Mouse (Mus musculus) retina, postnatal 1 day (tissue): ENCODE measurements around the gene Luzp1.
A peak's percentile ranks its signal among the peaks of the same experiment; 100 is the strongest.

Experiments used
- DNase-seq: peaks from one replicate; pipeline ENCODE4 v3.0.0-alpha.2; 2012

Gene Luzp1

GRCm38 (mm10) chr4:136462839-136463178, 6.8 kb upstream of the Luzp1 start:
- DNase-seq, result peak; percentile 66

- DNase-seq, result no peak
Measured at GRCm38 (mm10) chr4:136463436-136463835, 6.1 kb upstream of the Luzp1 start.

DNA sequence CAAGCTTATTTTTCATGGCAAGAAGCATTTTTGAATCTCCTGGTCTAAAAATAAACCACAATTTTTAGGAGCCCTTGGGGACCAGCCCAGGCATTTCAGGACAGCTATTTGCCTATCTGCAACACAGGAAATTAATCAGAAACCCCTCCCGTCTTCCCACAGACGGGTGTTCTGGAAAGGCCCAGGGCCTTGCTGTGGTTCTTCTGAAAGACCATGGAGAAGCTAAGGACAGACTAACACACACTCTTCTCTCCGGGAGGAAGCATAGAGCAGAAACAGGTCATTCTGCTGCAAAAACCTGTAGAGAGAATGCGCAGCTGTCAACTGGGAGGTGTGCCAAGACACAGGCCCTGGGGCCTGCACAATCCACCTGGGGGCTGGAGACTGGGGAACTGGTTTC, 3.3 kb upstream of the Luzp1 start:
- DNase-seq, result peak; percentile 46

DNA sequence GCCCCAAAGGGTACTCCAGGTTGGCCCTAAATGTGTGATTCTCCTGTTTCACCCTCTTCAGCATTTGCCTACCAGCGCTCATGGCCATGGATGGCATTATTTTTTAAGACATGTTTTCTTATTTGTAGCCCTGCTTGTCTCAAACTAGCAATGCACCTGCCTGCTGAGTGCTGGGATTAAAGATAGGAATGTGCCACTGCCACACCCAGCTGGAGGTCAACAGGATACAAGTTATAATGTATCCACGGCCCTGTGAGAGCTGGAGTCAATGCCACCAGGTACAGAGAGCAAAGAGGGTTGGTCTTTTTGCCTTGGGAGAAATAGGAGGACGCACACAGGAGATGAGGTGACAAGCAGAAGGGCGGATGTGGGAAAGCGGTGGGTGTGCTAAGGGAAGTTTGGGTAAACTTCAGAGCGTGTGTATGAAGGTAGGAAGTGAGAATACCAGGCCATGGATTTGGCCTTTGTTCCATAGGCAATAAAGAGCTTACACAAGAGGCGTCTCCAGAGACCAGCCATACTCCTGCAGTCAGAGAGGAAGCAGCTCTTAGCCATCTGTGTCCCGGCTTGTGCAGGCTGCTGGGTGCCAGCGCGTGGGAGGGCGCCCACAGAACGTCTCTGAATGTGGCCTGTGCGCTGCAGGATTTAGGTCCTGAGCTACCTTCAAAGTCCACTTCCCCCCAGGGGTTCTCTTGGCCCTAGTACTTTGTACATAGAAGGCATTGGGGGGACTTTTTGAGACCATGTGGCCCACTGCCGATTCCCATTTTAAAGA, 821 bp upstream of the Luzp1 start:
- DNase-seq, result no peak

DNA sequence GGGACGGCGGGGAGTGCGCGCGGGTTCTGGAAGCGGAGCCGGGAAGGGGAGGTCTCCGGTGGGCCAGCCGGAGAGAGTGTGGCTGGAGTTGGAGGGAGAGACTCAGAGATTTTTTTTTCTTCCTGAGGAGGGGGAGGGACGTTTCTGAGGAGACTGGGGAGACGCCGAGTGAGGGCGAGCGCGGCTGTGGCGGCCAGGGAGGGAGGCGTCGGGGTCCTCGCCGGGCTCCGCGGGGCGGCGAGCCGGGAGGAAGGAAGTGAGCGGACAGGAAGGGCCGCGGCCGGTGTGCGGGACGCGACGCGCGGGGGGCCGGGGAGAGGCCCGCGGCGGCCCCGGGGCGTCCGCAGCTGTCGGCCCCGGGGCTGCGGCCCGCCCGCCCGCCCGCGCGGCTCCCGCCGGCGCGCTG, 383 bp downstream of the Luzp1 start:
- DNase-seq, result peak; percentile 88

DNA sequence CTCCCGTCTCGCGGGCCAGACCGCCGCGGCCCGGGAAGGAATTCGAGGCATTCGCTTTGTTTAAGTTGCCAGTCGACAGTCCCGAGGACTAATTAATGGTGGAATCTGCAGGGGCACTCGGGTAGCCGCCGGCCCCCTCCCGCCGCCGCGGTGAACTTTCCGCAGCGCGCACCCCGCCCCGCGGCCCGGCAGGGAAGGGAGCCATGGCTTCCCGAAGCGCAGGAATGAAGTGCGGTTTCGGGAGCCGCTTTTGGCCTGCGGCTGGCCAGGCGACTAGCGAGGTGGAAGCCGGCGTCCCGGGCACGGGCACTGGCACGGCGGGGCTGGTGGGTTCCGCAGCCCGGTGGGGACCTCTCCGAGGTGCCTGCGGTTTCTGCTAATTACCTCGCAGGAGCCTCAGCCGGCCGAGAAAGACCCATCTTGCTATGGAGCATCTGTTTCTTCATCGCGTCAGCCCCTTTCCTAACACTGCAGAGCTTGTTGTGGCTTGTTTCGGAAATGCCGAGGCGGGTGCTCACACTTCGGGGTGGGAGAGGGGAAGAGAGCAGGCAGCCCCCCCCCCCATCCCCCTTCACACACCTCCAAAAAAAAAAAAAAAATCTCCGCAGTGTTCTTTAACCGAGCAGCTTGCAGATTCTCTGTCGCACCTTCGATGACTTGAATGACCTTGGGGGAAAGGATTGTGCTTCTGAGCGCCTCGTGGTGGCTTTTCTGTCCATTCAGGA, 948 bp downstream of the Luzp1 start:
- DNase-seq, result peak; percentile 66

GRCm38 (mm10) chr4:136476692-136477091, 7.1 kb downstream of the Luzp1 start:
- DNase-seq, result no peak

DNA sequence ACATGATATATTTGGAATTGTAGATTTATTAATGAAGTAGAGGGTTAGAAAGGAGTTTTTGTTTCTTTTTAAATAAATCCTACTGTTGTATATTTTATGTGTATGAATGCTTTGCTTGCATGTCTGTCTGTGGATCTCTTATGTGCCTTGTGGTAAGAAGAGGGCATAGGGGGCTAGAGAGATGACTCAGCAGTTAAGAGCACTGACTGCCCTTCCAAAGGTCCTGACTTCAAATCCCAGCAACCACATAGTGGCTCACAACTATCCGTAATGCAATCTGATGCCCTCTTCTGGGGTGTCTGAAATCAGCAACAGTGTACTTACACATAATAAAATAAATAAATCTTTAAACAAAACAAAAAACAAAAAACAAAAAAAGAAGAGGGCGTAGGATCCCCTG, 17.0 kb downstream of the Luzp1 start:
- DNase-seq, result no peak

GRCm38 (mm10) chr4:136495993-136496392, 26.4 kb downstream of the Luzp1 start:
- no peak for DNase-seq

DNA sequence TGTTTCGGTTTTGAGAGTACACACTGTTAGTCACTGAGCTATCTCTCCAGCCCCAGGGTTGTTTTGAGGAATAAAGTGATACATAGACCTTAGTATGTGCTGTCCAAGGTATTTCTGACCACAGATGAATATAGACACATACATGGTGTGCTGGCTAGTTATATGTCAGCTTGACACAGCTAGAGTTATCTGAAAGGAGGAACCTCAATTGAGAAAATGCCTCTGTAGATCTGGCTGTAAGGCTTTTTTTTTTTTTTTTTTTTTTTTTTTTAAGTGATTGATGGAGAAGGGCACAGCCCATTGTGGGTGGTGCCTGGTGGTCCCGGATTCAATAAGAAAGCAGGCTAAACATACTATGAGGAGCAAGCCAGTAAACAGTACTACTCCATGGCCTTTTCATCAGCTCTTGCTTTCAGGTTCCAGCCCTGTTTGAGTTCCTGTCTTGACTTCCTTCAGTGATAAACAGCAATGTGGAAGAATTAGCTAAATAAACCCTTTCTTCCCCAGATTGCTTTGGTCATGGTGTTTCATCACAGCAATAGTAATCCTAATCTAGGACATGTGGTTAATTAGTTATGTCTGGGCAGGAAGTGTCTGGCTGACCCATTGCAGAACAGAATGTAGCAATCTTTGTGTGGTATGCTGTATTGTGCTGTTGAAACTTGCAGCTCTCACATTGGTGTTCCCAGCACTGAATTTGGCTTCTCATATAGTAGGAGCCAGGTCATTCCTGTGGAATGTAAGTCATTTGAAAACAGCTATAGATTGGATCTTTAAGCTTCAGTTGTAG, 36.1 kb downstream of the Luzp1 start:
- no peak for DNase-seq

- peak; percentile 30 for DNase-seq
Measured at GRCm38 (mm10) chr4:136509857-136510256, 40.3 kb downstream of the Luzp1 start.

DNA sequence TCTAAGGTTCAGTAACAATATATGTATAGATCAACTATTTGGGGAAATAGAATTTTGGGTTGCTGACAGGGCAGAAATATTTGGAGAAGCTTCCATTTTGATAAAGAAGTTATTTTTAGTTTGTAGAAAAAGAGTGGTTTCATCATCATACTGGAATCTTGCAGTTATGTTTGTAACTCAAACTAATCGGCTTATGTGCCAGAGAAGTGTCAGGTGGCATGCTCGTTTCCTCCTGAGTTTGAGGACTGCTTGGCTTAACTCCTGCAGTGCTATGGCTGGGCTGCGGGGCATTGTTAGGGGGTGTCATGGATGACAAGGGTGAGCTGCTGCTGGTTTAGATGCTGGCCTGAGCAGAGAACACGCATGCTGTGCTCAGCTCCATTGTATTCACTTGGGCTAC, 42.1 kb downstream of the Luzp1 start:
- no peak for DNase-seq

GRCm38 (mm10) chr4:136512905-136513304, 43.3 kb downstream of the Luzp1 start:
- DNase-seq, result no peak

DNA sequence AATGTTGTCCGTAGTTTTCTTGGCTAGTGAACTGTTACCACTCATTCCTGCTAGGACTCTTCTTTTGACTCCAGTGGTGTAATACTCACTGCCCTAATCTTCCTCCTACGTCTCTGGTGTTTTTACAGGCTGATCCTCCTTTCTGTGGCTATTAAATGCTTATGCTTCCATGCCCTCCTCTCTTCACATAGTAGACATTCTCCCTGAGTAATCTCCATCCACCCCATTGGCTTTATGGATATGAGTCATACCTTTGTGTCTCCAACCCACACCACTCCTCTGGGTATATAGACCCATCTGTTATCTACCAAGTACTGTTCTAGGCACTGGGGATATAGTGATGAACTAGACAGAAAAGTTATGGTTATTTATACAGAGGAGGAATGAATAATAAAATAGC, 48.6 kb downstream of the Luzp1 start:
- no peak for DNase-seq

- DNase-seq, result no peak
Measured at GRCm38 (mm10) chr4:136518576-136518975, 49.0 kb downstream of the Luzp1 start.

DNA sequence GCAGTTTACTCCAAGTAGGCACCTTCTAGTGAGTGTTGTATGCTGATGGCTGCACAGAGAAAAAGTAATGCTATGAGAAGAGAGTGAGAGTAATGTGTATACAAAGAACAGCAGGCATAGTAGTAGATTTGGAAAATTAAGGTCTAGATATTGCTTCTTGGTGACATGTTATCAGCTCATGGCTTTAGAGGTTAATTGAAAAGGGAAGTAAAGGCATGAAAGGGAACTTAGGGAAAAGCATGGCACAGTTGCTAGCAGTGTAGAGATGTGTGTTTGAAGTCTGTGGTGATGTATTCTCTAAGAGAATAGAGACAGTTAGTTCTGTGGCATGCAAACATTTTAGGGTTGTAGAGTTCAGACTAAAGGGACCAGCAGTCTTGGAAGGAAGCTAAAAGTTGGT, 50.3 kb downstream of the Luzp1 start:
- DNase-seq, result no peak

- DNase-seq, result no peak
Measured at GRCm38 (mm10) chr4:136521898-136522297, 52.3 kb downstream of the Luzp1 start.

DNA sequence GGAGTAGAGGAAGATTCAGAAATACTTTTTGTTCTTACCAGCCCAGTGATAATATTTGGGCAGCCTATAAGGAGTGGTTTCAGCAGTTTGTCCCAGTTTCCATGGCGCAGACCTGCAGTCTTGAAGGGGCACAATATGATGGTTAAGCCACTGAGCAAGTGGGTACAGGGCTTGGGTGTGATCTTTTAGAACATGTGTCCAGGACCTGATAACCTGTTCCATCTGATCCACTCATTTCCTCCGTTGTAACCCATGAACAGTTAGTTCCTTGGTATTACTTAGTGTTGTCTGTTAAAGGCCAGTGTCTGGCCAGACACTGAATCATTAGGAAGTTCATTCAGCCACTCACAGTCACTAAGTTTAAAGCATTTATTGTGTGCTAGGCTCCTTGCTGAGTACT, 54.7 kb downstream of the Luzp1 start:
- DNase-seq, result no peak

- DNase-seq, result peak; percentile 73
Measured at GRCm38 (mm10) chr4:136526412-136526811, 56.9 kb downstream of the Luzp1 start.

GRCm38 (mm10) chr4:136545151-136545550, 75.6 kb downstream of the Luzp1 start:
- DNase-seq, result no peak

GRCm38 (mm10) chr4:136546279-136547045, 76.9 kb downstream of the Luzp1 start:
- DNase-seq, result no peak

GRCm38 (mm10) chr4:136547721-136548120, 78.2 kb downstream of the Luzp1 start:
- no peak for DNase-seq

DNA sequence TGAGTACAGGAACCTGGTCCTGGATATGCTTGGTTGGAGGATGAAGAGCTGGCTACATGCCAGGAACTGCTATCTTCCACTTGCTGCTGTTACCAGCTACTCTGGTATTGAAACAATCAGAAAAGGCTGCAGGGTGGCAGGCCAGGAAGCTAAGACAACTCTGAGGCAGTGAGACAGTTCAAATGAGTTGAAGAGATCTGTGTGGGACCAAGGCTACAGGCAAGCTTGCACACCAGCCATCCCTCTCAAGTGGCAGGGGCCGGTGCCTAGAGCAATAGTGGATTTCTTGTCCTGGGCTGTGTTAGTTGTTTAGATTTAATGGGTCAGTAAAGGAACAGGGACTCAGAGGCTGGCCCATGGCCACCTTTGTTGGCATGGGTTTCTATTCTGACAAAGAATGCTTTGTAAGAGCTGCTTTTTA, 78.8 kb downstream of the Luzp1 start:
- DNase-seq, result peak; percentile 17
